Mouse (Mus musculus) heart, postnatal 0 days (tissue): ENCODE data around the gene Ufd1. TPM values are rescaled to one million over a fixed set of nuclear protein-coding genes. Genes with fewer than 3 reads are reported as not detected.

Source experiments
- ATAC-seq: fragments of 200-750 bp; cut with Nextera tagmentation; 2 replicates; pipeline ENCODE4 v1.8.0; 2017; ENCODE audit warnings: low read depth, moderate number of reproducible peaks, moderate library complexity; ENCODE audit not compliant: insufficient read depth
- DNase-seq: peaks from one replicate; pipeline ENCODE4 v3.0.0-alpha.2; 2016; ENCODE audit warnings: low spot score
- H3K27ac ChIP-seq: fragments of 300-500 bp; sonication (generic); 2 replicates; pipeline ENCODE4 v1.5.1; 2014; ENCODE audit warnings: low read depth, mild to moderate bottlenecking
- H3K27me3 ChIP-seq: fragments of 300-500 bp; sonication (generic); 2 replicates; pipeline ENCODE4 v1.6.1; 2014; ENCODE audit warnings: low read length, mixed read lengths; ENCODE audit not compliant: control insufficient read depth, insufficient read depth
- H3K36me3 ChIP-seq: fragments of 300-500 bp; sonication (generic); replicated peaks from 2 replicates; pipeline ENCODE4 v1.6.1; 2014; ENCODE audit warnings: low read length, mixed read lengths; ENCODE audit not compliant: control insufficient read depth, insufficient read depth
- H3K4me1 ChIP-seq: fragments of 300-500 bp; sonication (generic); 2 replicates; pipeline ENCODE4 v1.6.1; 2014; ENCODE audit warnings: antibody characterized with exemption; ENCODE audit not compliant: control insufficient read depth, insufficient read depth
- H3K4me2 ChIP-seq: fragments of 300-500 bp; sonication (generic); 2 replicates; pipeline ENCODE4 v1.6.1; 2014; ENCODE audit warnings: low read depth, mild to moderate bottlenecking, low read length, moderate library complexity
- H3K4me3 ChIP-seq: fragments of 300-500 bp; sonication (generic); 2 replicates; pipeline ENCODE4 v1.5.1; 2014; ENCODE audit warnings: low read depth, low read length
- H3K9ac ChIP-seq: fragments of 300-500 bp; sonication (generic); replicated peaks from 2 replicates; pipeline ENCODE4 v1.6.1; 2014; ENCODE audit warnings: low read depth, low read length, mixed read lengths
- H3K9me3 ChIP-seq: fragments of 300-500 bp; sonication (generic); replicated peaks from 2 replicates; pipeline ENCODE4 v1.6.1; 2016; ENCODE audit warnings: low read length; ENCODE audit not compliant: control insufficient read depth
- CTCF ChIP-seq: IDR thresholded peaks from 2 replicates; pipeline ENCODE4 v1.5.1; 2016; ENCODE audit warnings: antibody characterized with exemption, control low read depth, low read depth
- EP300 ChIP-seq: IDR thresholded peaks from 2 replicates; pipeline ENCODE4 v1.6.1; 2016; ENCODE audit warnings: antibody characterized with exemption, low read depth
- WGBS: fragments of 180-500 bp; shearing (Covaris S2); extraction: QIAGEN DNeasy Blood & Tissue Kit; methylation state at CpG from one replicate; pipeline ENCODE4 v1.1.7; 2014; 5-methylcytosine and 5-hydroxymethylcytosine counted together
- polyA plus RNA-seq: library from polyadenylated mRNA; unstranded; fragments of >200 nt; fragmentation: Nextera tagmentation; extraction: Ambion mirVana; gene quantifications from 2 replicates; pipeline ENCODE4 v1.2.1, GENCODE M21; 2015
- total RNA-seq: library from RNA; depleted of rRNA; stranded (reverse); fragments of >200 nt; gene quantifications from 2 replicates; pipeline ENCODE4 v1.2.3, GENCODE M21; 2014; ENCODE audit warnings: low replicate concordance

The Ufd1 gene
- total and polyA plus RNA-seq, 2 experiments from 2014 or later: 62.7 to 74.4 TPM

- DNase-seq (no peak), ATAC-seq (no peak)
- peaks cover 62% of the 10 kb centered on the region for H3K36me3 ChIP-seq
- no peak overlapping the region for H3K27ac ChIP-seq
- H3K9ac ChIP-seq: no peak overlapping the region
- H3K9me3 ChIP-seq: no peaks in the 10 kb centered on the region
- no peak overlapping the region for H3K4me3 ChIP-seq
- H3K4me2 ChIP-seq: no peak overlapping the region
- H3K27me3 ChIP-seq: no peaks in the 10 kb centered on the region
- WGBS: 88% methylated on average over 7 of the region's 7 CpGs
- no peak for TF ChIP-seq EP300
- TF ChIP-seq CTCF: no peak
- no peaks in the 10 kb centered on the region for H3K4me1 ChIP-seq
Measured at GRCm38 (mm10) chr16:18785025-18785424, 26.6 kb upstream of the Ufd1 start.

DNA sequence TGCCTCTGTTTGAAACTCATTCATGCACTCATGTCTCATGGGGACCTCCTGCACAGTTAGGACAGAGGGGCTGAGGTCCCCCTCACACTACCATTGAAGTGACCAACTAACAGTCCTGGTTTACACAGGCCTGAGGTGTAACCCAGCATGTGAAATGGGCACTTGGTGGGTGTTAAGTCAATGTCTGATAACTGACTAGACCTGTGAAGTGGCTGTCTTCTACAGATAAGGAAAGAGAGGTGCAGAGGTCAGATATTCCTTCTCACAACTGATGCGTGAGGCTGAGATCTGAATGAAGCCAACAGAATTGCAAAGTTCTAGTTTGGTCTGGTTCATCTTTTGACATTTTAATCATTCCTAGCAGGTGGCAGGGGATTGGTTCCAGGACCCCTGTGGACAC, 26.1 kb upstream of the Ufd1 start:
- Histone ChIP-seq H3K27ac (no peak overlapping the region), H3K4me2 (no peak overlapping the region), H3K9me3 (no peaks in the 10 kb centered on the region), H3K9ac (no peak overlapping the region), H3K36me3 (peaks cover 66% of the 10 kb centered on the region), H3K27me3 (no peaks in the 10 kb centered on the region), H3K4me3 (no peak overlapping the region), H3K4me1 (no peaks in the 10 kb centered on the region)
- ATAC-seq (no peak), DNase-seq (no peak)
- WGBS: 51% methylated on average over 1 of the region's 1 CpGs
- TF ChIP-seq CTCF (no peak), EP300 (no peak)

- ATAC-seq (no peak), DNase-seq (no peak)
- Histone ChIP-seq H3K27ac (no peak overlapping the region), H3K9ac (no peak overlapping the region), H3K4me3 (no peak overlapping the region), H3K9me3 (no peaks in the 10 kb centered on the region), H3K4me2 (no peak overlapping the region), H3K36me3 (peaks cover 74% of the 10 kb centered on the region), H3K27me3 (no peaks in the 10 kb centered on the region), H3K4me1 (no peaks in the 10 kb centered on the region)
- 88% methylated on average over 10 of the region's 10 CpGs for WGBS
- TF ChIP-seq EP300: no peak
Measured at GRCm38 (mm10) chr16:18786652-18787051, 24.9 kb upstream of the Ufd1 start.

- ATAC-seq (no peak), DNase-seq (no peak)
- Histone ChIP-seq H3K27ac (no peak overlapping the region), H3K4me1 (no peaks in the 10 kb centered on the region), H3K36me3 (peaks cover 65% of the 10 kb centered on the region), H3K9ac (no peak overlapping the region), H3K4me3 (no peak overlapping the region), H3K9me3 (no peaks in the 10 kb centered on the region), H3K27me3 (no peaks in the 10 kb centered on the region), H3K4me2 (no peak overlapping the region)
- TF ChIP-seq CTCF (no peak), EP300 (no peak)
- WGBS: 72% methylated on average over 10 of the region's 10 CpGs
Measured at GRCm38 (mm10) chr16:18788627-18789406, 22.8 kb upstream of the Ufd1 start.

DNA sequence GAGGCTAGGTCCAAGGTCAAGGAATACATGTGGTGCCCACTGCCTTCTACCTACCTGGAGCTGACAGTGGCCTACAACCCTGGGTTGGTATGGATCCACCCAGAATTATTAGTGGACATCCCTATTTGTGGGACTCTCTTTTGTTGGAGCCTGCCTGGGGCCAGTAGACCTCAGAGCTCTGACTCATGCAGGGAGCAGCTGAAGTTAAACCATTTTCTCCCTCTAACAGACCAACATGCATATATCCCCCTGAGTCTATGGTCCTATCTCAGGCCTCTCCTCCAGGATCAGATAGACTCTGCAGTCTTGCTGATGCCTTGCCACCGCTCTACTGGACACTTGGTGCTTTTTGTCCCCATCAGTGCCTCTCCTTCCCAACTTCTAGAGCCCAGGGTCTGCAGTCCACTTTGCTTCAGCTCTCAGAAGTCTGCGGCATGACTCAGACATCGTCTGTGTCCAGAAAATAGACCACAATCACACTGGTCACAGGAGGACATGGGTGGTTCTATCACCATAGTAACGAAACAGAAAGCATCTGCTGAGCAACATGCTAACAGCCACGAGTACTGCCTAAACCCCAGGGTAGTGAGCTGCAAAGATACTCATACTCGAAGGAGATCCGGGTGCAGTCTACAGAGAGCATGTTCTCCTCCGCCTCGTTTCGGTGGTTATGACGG, 16.2 kb upstream of the Ufd1 start:
- Histone ChIP-seq H3K4me1 (no peaks in the 10 kb centered on the region), H3K9ac (no peak overlapping the region), H3K27ac (no peak overlapping the region), H3K4me2 (no peak overlapping the region), H3K9me3 (no peaks in the 10 kb centered on the region), H3K4me3 (no peak overlapping the region), H3K36me3 (peaks cover 66% of the 10 kb centered on the region), H3K27me3 (no peaks in the 10 kb centered on the region)
- DNase-seq (no peak), ATAC-seq (no peak)
- TF ChIP-seq EP300: no peak
- TF ChIP-seq CTCF: no peak
- 91% methylated on average over 11 of the region's 11 CpGs for WGBS
